Mouse (Mus musculus): ENCODE measurements around the gene Spaca4. TPM values are rescaled to one million over a fixed set of nuclear protein-coding genes. Genes with fewer than 3 reads are reported as not detected.

Spaca4 gene
- total RNA-seq, 1 experiment = 0.76 TPM

DNA sequence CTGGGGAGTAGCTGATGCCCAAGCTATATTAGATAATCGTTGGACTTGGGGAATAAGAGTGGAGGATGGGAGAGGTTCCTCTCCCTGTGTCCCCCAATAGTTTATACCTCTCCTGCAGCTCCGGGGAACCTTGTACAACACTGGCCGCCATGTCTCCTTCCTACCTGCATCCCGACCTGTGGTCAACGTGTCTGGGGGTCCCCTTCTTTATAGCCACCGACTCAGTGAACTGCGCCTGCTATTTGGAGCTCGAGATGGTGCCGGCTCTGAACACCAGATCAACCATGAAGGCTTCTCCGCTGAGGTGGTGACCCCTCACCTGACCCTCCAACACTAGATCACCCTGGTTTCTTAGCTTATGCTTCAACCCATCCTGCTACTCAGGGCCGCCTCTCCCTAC is 23.3 kb downstream of the Spaca4 start:
- Histone ChIP-seq H3K4me1 (ENCODE audit: control insufficient read depth in 2 of 2, insufficient read depth in 2 of 2, low read length in 2 of 2, poor library complexity in 1 of 2) (peaks cover 0 to 14% of the 10 kb centered on the region in 2 experiments; a peak in 2 of 4 replicates), H3K9me3 (ENCODE audit: control insufficient read depth, insufficient read depth, low read depth, low read length) (no peaks in the 10 kb centered on the region), H3K36me3 (ENCODE audit: control insufficient read depth, insufficient read depth, low read length, poor library complexity, severe bottlenecking) (no peaks in the 10 kb centered on the region), H3K27ac (ENCODE audit: insufficient read depth, low read depth, low read length, poor library complexity, severe bottlenecking) (no peak overlapping the region), H3K9ac (ENCODE audit: insufficient read depth, low read depth, low read length, poor library complexity, severe bottlenecking) (no peak overlapping the region), H3K4me3 (ENCODE audit: insufficient read depth in 1 of 2, low read depth in 1 of 2, low read length in 2 of 2, poor library complexity in 1 of 2, severe bottlenecking in 1 of 2) (no peak overlapping the region)
- in situ Hi-C loops (cut with MboI; ENCODE audit: low sequenced_read_pairs in 2 of 2, unreplicated experiment in 2 of 2) = no loop called here
- no peak for DNase-seq (ENCODE audit: low read depth, low spot score)
- TF ChIP-seq HCFC1 (IDR thresholded peaks at IDR 0.05; ENCODE audit: borderline replicate concordance, insufficient read depth, low read length) (no peak), ZC3H11A (IDR thresholded peaks at IDR 0.05; ENCODE audit: borderline replicate concordance, low read depth, low read length) (no peak), CHD2 (IDR thresholded peaks at IDR 0.05; ENCODE audit: low read depth, low read length) (no peak), MAFK (IDR thresholded peaks at IDR 0.05; ENCODE audit: insufficient read depth, low read depth, low read length) (no peak), ZNF384 (IDR thresholded peaks at IDR 0.05; ENCODE audit: low read depth, low read length) (no peak)

GRCm38 (mm10) chr7:45701607-45702006 is 24.0 kb downstream of the Spaca4 start:
- DNase-seq (ENCODE audit: low read depth, low spot score) = no peak
- TF ChIP-seq ZC3H11A (IDR thresholded peaks at IDR 0.05; ENCODE audit: borderline replicate concordance, low read depth, low read length) (no peak), HCFC1 (IDR thresholded peaks at IDR 0.05; ENCODE audit: borderline replicate concordance, insufficient read depth, low read length) (no peak), CHD2 (IDR thresholded peaks at IDR 0.05; ENCODE audit: low read depth, low read length) (no peak), ZNF384 (IDR thresholded peaks at IDR 0.05; ENCODE audit: low read depth, low read length) (no peak), MAFK (IDR thresholded peaks at IDR 0.05; ENCODE audit: insufficient read depth, low read depth, low read length) (no peak)
- no peaks in the 10 kb centered on the region for H3K9me3 ChIP-seq (ENCODE audit: control insufficient read depth, insufficient read depth, low read depth, low read length)
- in situ Hi-C loops (cut with MboI; ENCODE audit: low sequenced_read_pairs in 2 of 2, unreplicated experiment in 2 of 2) = no loop called here
- no peak overlapping the region for H3K4me3 ChIP-seq (ENCODE audit: insufficient read depth in 1 of 2, low read depth in 1 of 2, low read length in 2 of 2, poor library complexity in 1 of 2, severe bottlenecking in 1 of 2)
- peaks cover 0 to 12% of the 10 kb centered on the region in 2 experiments; a peak in 2 of 4 replicates for H3K4me1 ChIP-seq (ENCODE audit: control insufficient read depth in 2 of 2, insufficient read depth in 2 of 2, low read length in 2 of 2, poor library complexity in 1 of 2)
- no peak overlapping the region for H3K27ac ChIP-seq (ENCODE audit: insufficient read depth, low read depth, low read length, poor library complexity, severe bottlenecking)
- H3K9ac ChIP-seq (ENCODE audit: insufficient read depth, low read depth, low read length, poor library complexity, severe bottlenecking) = peak overlapping the region; percentile 18; the same call in 1 of the 2 replicates
- no peaks in the 10 kb centered on the region for H3K36me3 ChIP-seq (ENCODE audit: control insufficient read depth, insufficient read depth, low read length, poor library complexity, severe bottlenecking)

- no peak for TF ChIP-seq MAFK (IDR thresholded peaks at IDR 0.05; ENCODE audit: insufficient read depth, low read depth, low read length)
- no peak for TF ChIP-seq ZC3H11A (IDR thresholded peaks at IDR 0.05; ENCODE audit: borderline replicate concordance, low read depth, low read length)
- no peak for TF ChIP-seq CHD2 (IDR thresholded peaks at IDR 0.05; ENCODE audit: low read depth, low read length)
- no peak for TF ChIP-seq HCFC1 (IDR thresholded peaks at IDR 0.05; ENCODE audit: borderline replicate concordance, insufficient read depth, low read length)
- in situ Hi-C loops (cut with MboI; ENCODE audit: low sequenced_read_pairs in 2 of 2, unreplicated experiment in 2 of 2) = no loop called here
- H3K36me3 ChIP-seq (ENCODE audit: control insufficient read depth, insufficient read depth, low read length, poor library complexity, severe bottlenecking) = no peaks in the 10 kb centered on the region
- peaks cover 0 to 12% of the 10 kb centered on the region in 2 experiments; a peak in 2 of 4 replicates for H3K4me1 ChIP-seq (ENCODE audit: control insufficient read depth in 2 of 2, insufficient read depth in 2 of 2, low read length in 2 of 2, poor library complexity in 1 of 2)
- no peaks in the 10 kb centered on the region for H3K9me3 ChIP-seq (ENCODE audit: control insufficient read depth, insufficient read depth, low read depth, low read length)
- peak overlapping the region; percentile 41 to 53; a peak in 3 of 4 replicates for H3K4me3 ChIP-seq (ENCODE audit: insufficient read depth in 1 of 2, low read depth in 1 of 2, low read length in 2 of 2, poor library complexity in 1 of 2, severe bottlenecking in 1 of 2)
- no peak overlapping the region for H3K27ac ChIP-seq (ENCODE audit: insufficient read depth, low read depth, low read length, poor library complexity, severe bottlenecking)
- no peak for DNase-seq (ENCODE audit: low read depth, low spot score)
- H3K9ac ChIP-seq (ENCODE audit: insufficient read depth, low read depth, low read length, poor library complexity, severe bottlenecking) = peak overlapping the region; percentile 59; the same call in 1 of the 2 replicates
These were observed 24.5 kb downstream of the Spaca4 start for GRCm38 (mm10) chr7:45701072-45701471.

GRCm38 (mm10) chr7:45700301-45701015 is 25.2 kb downstream of the Spaca4 start:
- Histone ChIP-seq H3K9me3 (ENCODE audit: control insufficient read depth, insufficient read depth, low read depth, low read length) (no peaks in the 10 kb centered on the region), H3K4me3 (ENCODE audit: insufficient read depth in 1 of 2, low read depth in 1 of 2, low read length in 2 of 2, poor library complexity in 1 of 2, severe bottlenecking in 1 of 2) (peak overlapping the region; percentile 53 to 59), H3K36me3 (ENCODE audit: control insufficient read depth, insufficient read depth, low read length, poor library complexity, severe bottlenecking) (no peaks in the 10 kb centered on the region), H3K4me1 (ENCODE audit: control insufficient read depth in 2 of 2, insufficient read depth in 2 of 2, low read length in 2 of 2, poor library complexity in 1 of 2) (peaks cover 0 to 9% of the 10 kb centered on the region in 2 experiments; a peak in 2 of 4 replicates), H3K27ac (ENCODE audit: insufficient read depth, low read depth, low read length, poor library complexity, severe bottlenecking) (no peak overlapping the region), H3K9ac (ENCODE audit: insufficient read depth, low read depth, low read length, poor library complexity, severe bottlenecking) (peak overlapping the region; percentile 29; the same call in 1 of the 2 replicates)
- in situ Hi-C loops (cut with MboI; ENCODE audit: low sequenced_read_pairs in 2 of 2, unreplicated experiment in 2 of 2) = no loop called here
- TF ChIP-seq ZNF384 (IDR thresholded peaks at IDR 0.05; ENCODE audit: low read depth, low read length) = no peak
- TF ChIP-seq HCFC1 (IDR thresholded peaks at IDR 0.05; ENCODE audit: borderline replicate concordance, insufficient read depth, low read length) = peak; percentile 99
- DNase-seq (ENCODE audit: low read depth, low spot score) = no peak

Data from ES-E14 (cell line).